Mouse (Mus musculus) lung, postnatal 36 days (tissue): ENCODE data around the gene Nsun2.
"Not testable (repeated sequence)": the region's sequence is repeated elsewhere in the genome, so short reads cannot be mapped to it uniquely, and the experiment has no call there.

ENCODE experiments used
- DNase-seq: peaks from one replicate; pipeline ENCODE4 v3.0.0; 2022; ENCODE audit warnings: mixed read lengths

The Nsun2 gene

GRCm38 (mm10) chr13:69555957-69556482 is 22.5 kb downstream of the Nsun2 start:
- no peak for DNase-seq

DNA sequence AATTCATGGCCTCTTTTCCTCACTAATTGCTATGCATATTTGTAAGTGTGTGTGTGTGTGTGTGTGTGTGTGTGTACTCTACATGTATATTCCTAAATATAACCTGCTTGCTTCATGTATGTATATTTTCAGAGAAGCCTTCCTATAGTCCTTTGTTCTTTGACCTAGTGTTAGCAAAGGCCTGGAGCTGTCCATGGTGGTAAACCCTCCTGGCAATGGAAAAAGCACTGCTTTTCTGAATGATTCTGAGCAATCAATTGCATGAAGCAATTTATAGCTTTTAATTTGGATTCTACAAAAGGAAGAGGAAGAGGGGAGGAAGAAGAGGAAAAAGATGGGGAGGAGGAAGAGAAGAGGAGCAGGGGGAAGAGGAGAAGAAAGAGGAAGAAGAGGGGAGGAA is 23.2 kb downstream of the Nsun2 start:
- no peak for DNase-seq

DNA sequence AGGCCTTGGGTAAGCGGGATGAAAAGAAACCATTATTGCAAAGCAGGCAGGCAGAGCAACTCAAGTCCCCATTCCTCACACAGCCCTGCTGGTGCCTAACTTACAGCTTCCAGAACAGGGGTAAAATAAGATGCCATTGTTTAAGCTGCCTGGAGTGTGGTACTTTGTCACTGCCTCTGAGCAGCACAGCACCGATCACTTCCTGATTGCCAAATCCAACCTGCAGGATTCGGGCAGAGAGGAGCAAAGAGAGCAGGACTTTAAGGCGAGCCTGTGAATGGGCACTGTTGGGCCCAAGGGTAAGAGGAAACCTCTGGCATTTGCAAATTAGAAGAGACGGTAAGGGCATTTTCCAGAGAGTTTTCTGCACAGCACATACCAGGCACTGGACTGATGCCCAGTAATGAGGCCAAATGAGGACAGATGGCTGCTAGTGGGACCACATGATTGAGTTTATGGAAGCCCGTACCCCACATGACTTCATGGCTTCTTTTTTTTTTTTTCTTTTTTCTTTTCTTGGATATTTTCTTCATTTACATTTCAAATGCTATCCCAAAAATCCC is 24.6 kb downstream of the Nsun2 start:
- DNase-seq, result no peak

DNA sequence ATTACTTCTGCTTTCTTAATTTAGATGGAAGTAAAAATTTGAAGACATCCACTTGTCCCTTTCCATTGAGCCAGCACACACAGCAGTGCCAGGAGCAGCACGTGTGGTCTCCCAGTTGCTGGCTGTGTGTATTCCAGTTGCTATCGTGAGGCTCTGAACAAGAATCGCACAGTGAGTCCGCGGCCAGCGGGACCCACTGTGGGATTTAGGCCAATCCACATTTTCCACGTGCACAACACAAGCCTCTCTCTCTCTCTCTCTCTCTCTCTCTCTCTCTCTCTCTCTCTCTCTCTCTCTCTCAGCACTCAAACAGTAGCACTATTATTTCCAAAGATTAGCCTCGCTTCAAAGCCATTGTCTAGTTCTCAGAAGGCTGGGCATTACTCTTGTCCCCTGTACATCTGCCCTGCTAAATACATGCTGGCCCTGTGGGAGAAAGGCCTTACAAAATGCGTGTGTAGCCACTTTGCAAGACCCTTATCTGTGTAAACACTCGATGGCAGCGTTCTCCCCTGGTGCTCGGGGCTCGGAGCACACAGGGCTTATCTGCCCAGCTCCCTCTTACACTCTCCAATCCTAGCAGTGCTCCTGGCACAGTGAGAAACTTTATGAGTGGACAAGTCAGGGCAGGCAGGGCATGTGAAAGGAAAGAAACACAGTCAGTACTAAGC is 25.9 kb downstream of the Nsun2 start:
- no peak for DNase-seq

- no peak for DNase-seq
Measured at GRCm38 (mm10) chr13:69562004-69562403, 28.5 kb downstream of the Nsun2 start.

DNA sequence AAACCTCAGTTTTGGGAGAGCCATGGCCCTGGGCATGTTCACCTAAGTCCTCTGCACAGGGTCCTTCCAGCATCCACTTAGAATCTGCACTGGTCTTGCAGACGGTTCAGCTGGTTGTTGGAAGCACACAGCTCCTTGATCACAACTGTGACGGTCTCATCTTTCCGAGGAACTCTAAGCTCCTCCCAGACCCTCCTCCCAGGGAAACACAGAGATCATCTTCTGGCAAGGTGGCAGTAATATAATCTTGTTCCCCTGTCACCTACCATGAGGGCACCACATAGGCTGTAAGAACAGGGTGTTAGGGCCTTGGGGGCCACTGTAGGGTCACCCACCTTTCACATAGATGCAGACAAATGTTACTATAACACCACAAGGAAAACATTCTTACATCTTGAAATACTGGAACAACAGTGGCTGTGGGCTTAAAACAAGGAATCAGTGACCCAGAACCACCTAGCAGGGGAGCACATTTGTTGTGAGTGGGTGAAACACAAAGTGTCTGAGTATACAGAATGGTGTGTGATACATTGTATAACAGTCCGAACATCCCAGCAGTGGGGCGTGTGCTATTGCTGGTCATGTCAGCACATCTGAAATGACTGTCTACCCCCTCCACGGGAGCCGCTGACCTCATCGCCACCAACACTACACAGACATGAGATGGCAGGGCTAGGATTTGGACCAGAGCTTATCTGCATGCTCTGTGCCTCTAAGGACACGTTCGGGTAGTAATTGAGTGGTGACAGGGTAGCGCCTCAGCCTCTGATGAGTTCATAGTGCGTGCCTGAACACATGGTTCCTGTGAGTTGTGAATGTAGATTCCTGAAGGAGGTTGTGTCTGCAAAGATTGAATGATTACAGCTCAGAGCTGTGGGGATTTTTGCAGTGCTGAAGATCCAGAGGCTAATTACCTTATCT is 29.4 kb downstream of the Nsun2 start:
- DNase-seq, result no peak

GRCm38 (mm10) chr13:69563905-69564304 is 30.4 kb downstream of the Nsun2 start:
- DNase-seq, result no peak

DNA sequence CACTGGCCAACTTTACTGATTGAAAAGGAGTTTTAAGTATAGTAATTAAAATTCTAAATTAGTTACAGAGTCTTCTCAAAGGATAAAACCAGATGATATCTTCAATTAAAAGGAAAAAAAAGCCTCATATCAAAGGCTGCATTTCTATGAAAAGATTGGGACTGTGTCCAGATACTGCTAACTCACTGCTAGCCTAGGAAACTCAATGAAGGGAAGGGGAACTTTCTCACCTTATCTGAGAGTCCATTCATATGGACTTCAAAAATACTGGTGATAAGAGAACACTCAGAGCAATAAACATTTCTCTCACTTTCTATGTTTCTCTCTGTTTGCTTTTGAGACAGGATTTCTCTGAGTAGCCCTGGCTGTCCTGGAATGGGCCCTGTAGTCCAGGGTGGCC is 31.0 kb downstream of the Nsun2 start:
- no peak for DNase-seq

GRCm38 (mm10) chr13:69565401-69565800 is 31.9 kb downstream of the Nsun2 start:
- DNase-seq, result not testable (repeated sequence)

- DNase-seq, result no peak
Measured at GRCm38 (mm10) chr13:69569201-69569600, 35.7 kb downstream of the Nsun2 start.

- DNase-seq, result no peak
Measured at GRCm38 (mm10) chr13:69572594-69572993, 39.0 kb downstream of the Nsun2 start.

DNA sequence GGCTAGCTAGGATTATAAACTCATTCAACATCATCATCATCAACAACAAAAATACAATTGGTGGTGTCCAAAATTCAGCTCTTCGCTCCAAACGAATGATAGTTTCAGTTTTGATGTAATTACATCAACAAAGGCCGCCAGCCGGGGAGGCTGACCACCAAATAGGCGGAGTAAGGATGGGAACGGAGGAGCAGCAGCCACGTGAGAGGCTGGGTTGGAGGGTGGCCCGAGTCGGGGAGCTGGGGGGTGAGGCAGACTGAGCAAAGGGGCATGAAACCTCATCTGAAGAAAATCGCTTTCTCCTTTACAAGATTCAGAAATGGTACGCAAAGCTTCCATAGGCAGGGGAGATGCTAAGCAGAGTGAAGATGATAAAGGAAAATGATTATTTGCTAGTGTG is 43.1 kb downstream of the Nsun2 start:
- DNase-seq, result peak; percentile 9

DNA sequence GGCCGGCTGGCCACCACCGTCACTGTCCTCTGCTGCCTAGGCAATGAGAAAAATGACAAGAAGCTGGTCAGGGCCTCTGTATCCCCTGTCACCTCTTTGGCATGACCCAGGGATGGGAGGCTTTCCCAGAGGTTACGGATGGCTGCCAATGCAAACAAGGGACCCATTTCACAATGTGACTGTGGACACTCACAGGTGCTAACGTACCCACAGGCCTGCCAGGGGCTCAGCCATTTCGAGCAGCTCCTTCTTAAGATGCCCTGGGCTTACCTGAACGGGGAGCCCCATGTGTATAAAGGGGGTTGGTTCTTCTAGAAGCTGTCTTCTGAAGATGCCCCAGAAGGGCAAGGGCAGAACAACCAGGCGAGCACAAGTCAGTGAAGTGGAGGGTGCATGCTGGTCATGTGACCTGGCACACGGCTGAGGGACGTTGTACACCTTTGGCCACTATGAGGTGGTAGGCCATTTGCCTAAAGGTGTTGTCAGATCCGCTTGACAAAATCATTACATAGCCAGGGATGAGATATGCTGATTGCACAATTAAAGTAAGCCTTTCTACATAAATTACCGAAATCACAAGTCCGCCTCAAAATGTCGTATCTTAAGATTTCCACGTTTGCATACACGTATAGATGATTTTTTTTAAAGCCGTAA is 43.8 kb downstream of the Nsun2 start:
- DNase-seq, result no peak

DNA sequence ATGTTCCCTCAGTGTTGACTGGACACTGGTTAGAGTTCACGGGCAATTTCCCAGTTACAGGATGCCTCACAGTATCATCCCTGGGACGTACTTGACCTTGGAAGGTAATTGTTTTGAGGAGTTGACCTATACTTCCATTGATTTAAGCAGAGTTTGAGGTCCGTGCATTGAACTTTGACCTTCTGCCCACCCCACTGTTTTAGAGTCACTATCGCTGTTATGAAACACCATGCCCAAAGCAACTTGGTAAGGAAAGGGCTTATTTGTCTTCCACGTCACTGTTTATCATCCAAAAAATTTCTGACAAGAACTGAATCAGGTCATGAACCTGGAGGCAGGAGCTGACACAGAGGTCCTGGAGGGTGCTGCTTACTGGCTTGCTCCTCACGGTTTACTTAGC is 48.9 kb downstream of the Nsun2 start:
- DNase-seq, result no peak

DNA sequence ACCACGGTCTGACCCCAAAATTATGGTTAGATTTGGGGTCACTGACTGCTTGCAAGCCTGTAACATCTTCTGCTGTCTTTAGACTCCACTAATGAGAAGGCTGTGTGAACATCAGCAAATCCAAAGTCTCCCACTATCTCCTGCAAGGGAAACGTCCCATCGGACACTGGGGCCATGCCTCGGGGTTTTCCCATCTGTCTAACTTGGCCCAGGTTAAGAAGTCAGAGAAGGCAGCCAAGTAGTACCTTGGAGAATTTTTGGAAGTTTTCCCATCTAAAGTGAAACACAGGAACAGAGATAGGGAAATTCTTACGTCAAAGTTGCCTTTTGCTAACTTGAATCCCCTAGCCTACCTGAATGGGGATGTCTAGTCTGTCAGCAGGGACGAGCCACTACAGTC is 50.0 kb downstream of the Nsun2 start:
- no peak for DNase-seq

- DNase-seq, result peak; percentile 6
Measured at GRCm38 (mm10) chr13:69585828-69586227, 52.3 kb downstream of the Nsun2 start.

GRCm38 (mm10) chr13:69586337-69586736 is 52.8 kb downstream of the Nsun2 start:
- DNase-seq, result no peak

DNA sequence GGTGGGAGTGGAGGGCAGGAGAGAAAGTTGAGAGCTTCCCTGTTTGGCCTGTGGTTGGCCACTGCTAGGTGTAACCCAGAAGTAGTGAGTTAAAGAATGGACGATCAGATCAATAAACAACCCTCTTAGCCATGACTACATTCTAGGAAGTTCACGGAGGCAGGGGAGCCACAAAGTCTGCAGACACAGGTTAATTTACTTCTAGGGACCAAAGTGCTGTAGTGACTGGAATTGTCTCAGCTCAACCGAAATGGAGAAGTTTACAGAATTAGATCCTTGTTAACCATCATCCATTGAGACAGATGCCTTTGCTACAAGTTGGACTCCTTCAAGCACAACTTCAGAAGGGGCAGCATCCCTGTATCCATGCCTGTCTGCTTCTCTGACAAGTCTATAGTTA is 54.3 kb downstream of the Nsun2 start:
- DNase-seq, result no peak

GRCm38 (mm10) chr13:69588263-69588662 is 54.7 kb downstream of the Nsun2 start:
- no peak for DNase-seq

GRCm38 (mm10) chr13:69591338-69591737 is 57.8 kb downstream of the Nsun2 start:
- no peak for DNase-seq

GRCm38 (mm10) chr13:69592226-69592625 is 58.7 kb downstream of the Nsun2 start:
- DNase-seq, result no peak

- no peak for DNase-seq
Measured at GRCm38 (mm10) chr13:69593453-69593852, 59.9 kb downstream of the Nsun2 start.
